Comparison of ENCODE assay signal across 8 mouse cellular contexts in genomic region chr2:31572915-31573635, GRCm38 (mm10). TPM values are rescaled to one million over a fixed set of nuclear protein-coding genes. Genes with fewer than 3 reads are reported as not detected.
A peak's percentile ranks its signal among the peaks of the same experiment; 100 is the strongest.
DNase-seq lines count a peak whose midpoint lies in the region; ATAC-seq and TF ChIP-seq lines count a peak whose summit lies in the region.

No protein-coding gene starts in this region.

- TF ChIP-seq CTCF in C2C12 (IDR thresholded peaks at IDR 0.05; ENCODE audit: control insufficient read depth, insufficient read depth, insufficient read length), result no peak

- peak; percentile 33; the same call in 1 of the 2 replicates for ATAC-seq in heart, embryonic 11.5 days (replicated peaks; ENCODE audit: insufficient number of reproducible peaks, low FRiP score, low TSS enrichment)
- peak; percentile 40; the same call in 1 of the 2 replicates for ATAC-seq in liver, embryonic 13.5 days (ENCODE audit: low read depth)
- ATAC-seq in stomach, embryonic 16.5 days (ENCODE audit: insufficient read depth, low FRiP score), result no peak; the same call in 1 of the 2 replicates

- H3K4me3 ChIP-seq in heart, embryonic 11.5 days (ENCODE audit: low read depth, low read length), result peak overlapping the region; percentile 100
- H3K4me3 ChIP-seq in C2C12 (ENCODE audit: insufficient read depth, poor library complexity, severe bottlenecking), result peak overlapping the region; percentile 96
- H3K4me3 ChIP-seq in brown adipose tissue, adult 24 weeks (ENCODE audit: insufficient read depth, low read depth, low read length), result peak overlapping the region; percentile 81
- H3K4me3 ChIP-seq in liver, embryonic 13.5 days (replicated peaks), result peak overlapping the region; percentile 94
- H3K4me3 ChIP-seq in stomach, embryonic 16.5 days (replicated peaks; ENCODE audit: low read length), result peak overlapping the region; percentile 96

- WGBS in heart, embryonic 11.5 days (ENCODE audit: insufficient replicate concordance), result 1% methylated on average over 41 of the region's 41 CpGs
- WGBS in liver, embryonic 13.5 days (ENCODE audit: insufficient replicate concordance), result 2% methylated on average over 41 of the region's 41 CpGs
- 3% methylated on average over 40 of the region's 41 CpGs for WGBS in stomach, embryonic 16.5 days

- peak overlapping the region; percentile 82 for H3K27ac ChIP-seq in heart, embryonic 11.5 days (ENCODE audit: low read depth, low read length)
- peak overlapping the region; percentile 72; the same call in 1 of the 2 replicates for H3K27ac ChIP-seq in brown adipose tissue, adult 24 weeks (replicated peaks; ENCODE audit: low read depth, low read length)
- peak overlapping the region; percentile 81 for H3K27ac ChIP-seq in liver, embryonic 13.5 days
- H3K27ac ChIP-seq in stomach, embryonic 16.5 days (ENCODE audit: low read length), result peak overlapping the region; percentile 70

- intact Hi-C loops in heart, postnatal 10 days (cut with DNase I), result no loop called here

- H3K79me3 ChIP-seq in C2C12 (ENCODE audit: low read depth), result peaks cover 52% of the 10 kb centered on the region

- H3K36me3 ChIP-seq in heart, embryonic 11.5 days (ENCODE audit: control insufficient read depth, insufficient read depth, low read length), result peaks cover 4% of the 10 kb centered on the region
- peaks cover 32% of the 10 kb centered on the region for H3K36me3 ChIP-seq in C2C12 (ENCODE audit: control insufficient read depth, insufficient read depth)
- peaks cover 6% of the 10 kb centered on the region; the same call in 1 of the 2 replicates for H3K36me3 ChIP-seq in liver, embryonic 13.5 days
- H3K36me3 ChIP-seq in stomach, embryonic 16.5 days (ENCODE audit: control insufficient read depth, insufficient read depth, low read length), result no peaks in the 10 kb centered on the region

- peaks cover 10% of the 10 kb centered on the region for H3K4me1 ChIP-seq in heart, embryonic 11.5 days (ENCODE audit: control insufficient read depth, insufficient read depth, low read length)
- peaks cover 6% of the 10 kb centered on the region; the same call in 1 of the 2 replicates for H3K4me1 ChIP-seq in brown adipose tissue, adult 24 weeks (ENCODE audit: control insufficient read depth, insufficient read depth, insufficient read length, low read length)
- H3K4me1 ChIP-seq in liver, embryonic 13.5 days (replicated peaks), result peaks cover 20% of the 10 kb centered on the region
- H3K4me1 ChIP-seq in stomach, embryonic 16.5 days (ENCODE audit: control insufficient read depth, insufficient read depth, low read length), result peaks cover 14% of the 10 kb centered on the region

- H3K27me3 ChIP-seq in heart, embryonic 11.5 days (ENCODE audit: control insufficient read depth, insufficient read depth, low read length), result no peaks in the 10 kb centered on the region
- peaks cover 6% of the 10 kb centered on the region for H3K27me3 ChIP-seq in C2C12 (ENCODE audit: control insufficient read depth, insufficient read depth, insufficient read length)
- no peaks in the 10 kb centered on the region for H3K27me3 ChIP-seq in liver, embryonic 13.5 days
- H3K27me3 ChIP-seq in stomach, embryonic 16.5 days (ENCODE audit: control insufficient read depth, insufficient read depth, low read length), result no peaks in the 10 kb centered on the region

- peak overlapping the region; percentile 96 for H3K4me2 ChIP-seq in heart, embryonic 11.5 days
- H3K4me2 ChIP-seq in liver, embryonic 13.5 days, result peak overlapping the region; percentile 81
- H3K4me2 ChIP-seq in stomach, embryonic 16.5 days (ENCODE audit: low read depth, low read length), result peak overlapping the region; percentile 94

- no peak for DNase-seq in heart, postnatal 10 days
- peak; percentile 13 for DNase-seq in heart, postnatal 4 days
- DNase-seq in liver, embryonic 13.5 days, result no peak
- DNase-seq in spleen, postnatal 14 days (ENCODE audit: low spot score in 2 of 2), result no peak

- H3K9me3 ChIP-seq in heart, embryonic 11.5 days (replicated peaks; ENCODE audit: control insufficient read depth, low read length), result no peaks in the 10 kb centered on the region
- H3K9me3 ChIP-seq in liver, embryonic 13.5 days (replicated peaks), result no peaks in the 10 kb centered on the region
- no peaks in the 10 kb centered on the region for H3K9me3 ChIP-seq in stomach, embryonic 16.5 days (replicated peaks; ENCODE audit: control insufficient read depth, low read length)

- H3ac ChIP-seq in C2C12 (ENCODE audit: control insufficient read depth, insufficient read length, low read depth), result peak overlapping the region; percentile 84

- H3K9ac ChIP-seq in heart, embryonic 11.5 days (ENCODE audit: low read depth, low read length), result peak overlapping the region; percentile 98
- peak overlapping the region; percentile 94 for H3K9ac ChIP-seq in liver, embryonic 13.5 days
- peak overlapping the region; percentile 98 for H3K9ac ChIP-seq in stomach, embryonic 16.5 days (ENCODE audit: low read length)

- H3K79me2 ChIP-seq in C2C12 (ENCODE audit: control insufficient read depth, insufficient read depth), result peaks cover 56% of the 10 kb centered on the region

TF ChIP-seq in C2C12, 6 proteins besides CTCF, POLR2A, EP300 and RAD21:
- TF ChIP-seq MAX (IDR thresholded peaks at IDR 0.05) (no peak), MYOG (IDR thresholded peaks at IDR 0.05; ENCODE audit: control insufficient read depth, extremely low read depth, insufficient read length) (no peak), USF1 (IDR thresholded peaks at IDR 0.05; ENCODE audit: low read depth) (no peak), FOSL1 (IDR thresholded peaks at IDR 0.05; ENCODE audit: insufficient read depth, low read length, poor library complexity, severe bottlenecking) (no peak), MYOD1 (IDR thresholded peaks at IDR 0.05; ENCODE audit: control insufficient read depth, insufficient read length, low read depth) (no peak), CEBPB (IDR thresholded peaks at IDR 0.05; ENCODE audit: low read depth) (no peak)

RNA-seq across cellular contexts. Expression of gene Fubp3, which starts 0.6 kb away (rescaled TPM):
- 52.9 and 57.5 TPM in 2 replicates for polyA plus RNA-seq in heart, embryonic 11.5 days (2014; fragmentation: Nextera tagmentation; extraction: Ambion mirVana)
- total RNA-seq in heart, postnatal 10 days (2021), result 10 to 100 TPM; 31.2 to 35.5 TPM
- polyA plus RNA-seq in C2C12 (2012; fragmentation: generic; extraction: Trizol), result 29.9 TPM
- 14.2 and 17.0 TPM in 2 replicates for polyA plus RNA-seq in brown adipose tissue, adult 24 weeks (2012; ENCODE audit: insufficient read depth, insufficient read length, missing spikeins)
- 10 to 100 TPM; 38.0 to 41.5 TPM for total RNA-seq in heart, postnatal 4 days (2021)
- 28.3 and 37.4 TPM in 2 replicates for polyA plus RNA-seq in liver, embryonic 13.5 days (2015; fragmentation: Nextera tagmentation; extraction: Ambion mirVana)
- 68.8 and 73.1 TPM in 2 replicates for polyA plus RNA-seq in stomach, embryonic 16.5 days (2015; fragmentation: Nextera tagmentation; extraction: Ambion mirVana)
